Mouse (Mus musculus): ENCODE measurements around the gene Creld2. TPM values are rescaled to one million over a fixed set of nuclear protein-coding genes. Genes with fewer than 3 reads are reported as not detected.

Gene Creld2
- polyA plus RNA-seq, 1 experiment from 2014 or later: 97.9 TPM

DNA sequence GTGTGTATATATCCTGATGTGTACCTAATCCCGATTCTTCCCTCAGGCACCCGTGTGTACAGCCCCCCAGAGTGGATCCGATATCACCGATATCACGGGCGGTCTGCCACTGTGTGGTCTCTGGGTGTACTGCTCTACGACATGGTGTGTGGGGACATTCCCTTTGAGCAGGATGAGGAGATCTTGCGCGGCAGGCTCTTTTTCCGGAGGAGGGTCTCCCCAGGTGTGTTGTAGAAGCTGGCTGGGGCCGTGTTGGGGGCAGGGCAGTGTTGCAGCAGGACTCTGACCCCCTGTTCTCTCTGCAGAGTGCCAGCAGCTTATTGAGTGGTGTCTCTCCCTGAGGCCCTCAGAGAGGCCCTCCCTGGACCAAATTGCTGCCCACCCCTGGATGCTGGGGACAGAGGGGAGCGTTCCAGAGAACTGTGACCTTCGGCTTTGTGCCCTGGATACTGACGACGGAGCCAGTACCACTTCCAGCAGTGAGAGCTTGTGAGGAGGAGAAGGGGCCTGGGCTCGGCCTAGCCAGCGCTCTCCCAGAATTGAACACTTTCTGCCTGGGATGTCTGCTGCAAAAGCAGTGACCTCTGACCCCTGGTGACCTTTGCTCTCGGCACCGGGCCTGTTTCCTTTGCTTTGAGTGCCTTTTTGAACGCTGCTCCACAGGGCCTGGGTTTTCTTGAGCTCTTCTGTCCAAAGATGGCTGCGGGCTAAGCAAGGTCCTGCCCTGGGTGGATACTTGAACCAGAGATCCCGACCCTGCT lies 45.0 kb downstream of the Creld2 start:
- 25% methylated on average over 22 of the region's 22 CpGs for WGBS
- DNase-seq (no peak), ATAC-seq (ENCODE audit: insufficient read depth) (no peak)
- H3K9me3 ChIP-seq (ENCODE audit: low read depth, low read length): no peaks in the 10 kb centered on the region
- H3K27me3 ChIP-seq (ENCODE audit: insufficient read depth, low read length): no peaks in the 10 kb centered on the region
- H3K4me2 ChIP-seq: peak overlapping the region; percentile 92
- H3K4me3 ChIP-seq (ENCODE audit: low read depth, low read length): peak overlapping the region; percentile 87
- peak overlapping the region; percentile 97 for H3K27ac ChIP-seq (ENCODE audit: low read depth)
- H3K9ac ChIP-seq: peak overlapping the region; percentile 83
- peaks cover 32% of the 10 kb centered on the region for H3K36me3 ChIP-seq (ENCODE audit: insufficient read depth)
- peaks cover 35% of the 10 kb centered on the region for H3K4me1 ChIP-seq (ENCODE audit: insufficient read depth)
- peak; percentile 36 for TF ChIP-seq CTCF (IDR thresholded peaks at IDR 0.05; ENCODE audit: low read depth)

DNA sequence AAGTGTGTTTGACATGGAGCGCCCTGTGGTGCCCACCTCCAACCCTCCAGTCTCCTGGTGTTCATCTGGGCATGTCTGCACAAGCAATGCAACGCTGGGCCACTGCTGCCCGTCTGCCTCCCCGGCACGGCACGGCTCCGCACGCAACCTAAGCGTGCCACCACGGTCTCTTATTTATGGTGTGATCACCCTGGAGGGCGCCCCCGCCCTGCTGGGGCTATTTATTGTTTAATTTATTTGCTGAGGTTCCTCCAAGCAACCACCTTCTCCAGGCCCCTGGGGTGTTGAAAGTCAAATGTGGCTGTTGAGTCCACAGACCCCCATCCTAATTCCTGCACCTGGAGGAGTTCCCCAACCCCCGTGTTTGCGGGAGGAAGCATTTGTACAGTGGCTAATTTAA lies 45.6 kb downstream of the Creld2 start:
- 88% methylated on average over 14 of the region's 14 CpGs for WGBS
- peak overlapping the region; percentile 87 for H3K4me3 ChIP-seq (ENCODE audit: low read depth, low read length)
- H3K9ac ChIP-seq: 0 out of 2 replicates have a peak overlapping the region, but pooled peaks have one; percentile 83
- ATAC-seq (ENCODE audit: insufficient read depth): no peak
- peaks cover 32% of the 10 kb centered on the region for H3K36me3 ChIP-seq (ENCODE audit: insufficient read depth)
- no peaks in the 10 kb centered on the region for H3K9me3 ChIP-seq (ENCODE audit: low read depth, low read length)
- no peak overlapping the region for H3K27ac ChIP-seq (ENCODE audit: low read depth)
- DNase-seq: no peak
- H3K27me3 ChIP-seq (ENCODE audit: insufficient read depth, low read length): no peaks in the 10 kb centered on the region
- H3K4me2 ChIP-seq: peak overlapping the region; percentile 92
- peaks cover 35% of the 10 kb centered on the region for H3K4me1 ChIP-seq (ENCODE audit: insufficient read depth)
- no peak for TF ChIP-seq CTCF (IDR thresholded peaks at IDR 0.05; ENCODE audit: low read depth)

GRCm38 (mm10) chr15:88865888-88866695 lies 46.6 kb downstream of the Creld2 start:
- no peak overlapping the region for H3K9ac ChIP-seq
- H3K4me1 ChIP-seq (ENCODE audit: insufficient read depth): peaks cover 34% of the 10 kb centered on the region
- ATAC-seq (ENCODE audit: insufficient read depth): no peak
- WGBS: 61% methylated on average over 4 of the region's 4 CpGs
- H3K9me3 ChIP-seq (ENCODE audit: low read depth, low read length): no peaks in the 10 kb centered on the region
- peaks cover 32% of the 10 kb centered on the region for H3K36me3 ChIP-seq (ENCODE audit: insufficient read depth)
- H3K27me3 ChIP-seq (ENCODE audit: insufficient read depth, low read length): no peaks in the 10 kb centered on the region
- TF ChIP-seq CTCF (IDR thresholded peaks at IDR 0.05; ENCODE audit: low read depth): no peak
- H3K4me2 ChIP-seq: no peak overlapping the region
- no peak overlapping the region for H3K4me3 ChIP-seq (ENCODE audit: low read depth, low read length)
- no peak overlapping the region for H3K27ac ChIP-seq (ENCODE audit: low read depth)
- DNase-seq: no peak

DNA sequence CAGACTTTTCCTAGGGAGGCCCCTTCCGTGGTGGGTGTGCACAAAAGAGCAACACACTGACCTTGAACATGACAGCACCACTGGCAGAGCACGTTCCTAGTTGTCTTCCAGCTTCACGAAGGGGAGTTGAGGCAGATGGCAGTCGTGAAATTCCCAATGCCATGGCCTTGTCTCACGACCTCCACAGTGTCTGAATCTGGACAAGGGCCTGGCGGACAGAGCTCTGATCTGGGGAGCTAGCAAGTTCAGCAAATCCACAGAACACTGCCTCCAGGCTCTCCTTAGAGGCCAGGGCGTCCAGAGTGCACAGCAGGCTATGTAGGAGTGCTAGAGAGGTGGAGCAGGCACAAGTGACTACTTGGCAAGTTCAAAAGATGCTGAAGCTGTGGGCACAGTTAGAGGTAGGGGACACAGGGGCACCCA lies 47.5 kb downstream of the Creld2 start:
- WGBS: 37% methylated on average over 7 of the region's 7 CpGs
- Histone ChIP-seq H3K4me2 (0 out of 2 replicates have a peak overlapping the region, but pooled peaks have one; percentile 13), H3K27ac (ENCODE audit: low read depth) (peak overlapping the region; percentile 77; the same call in 1 of the 2 replicates), H3K27me3 (ENCODE audit: insufficient read depth, low read length) (no peaks in the 10 kb centered on the region), H3K4me3 (ENCODE audit: low read depth, low read length) (no peak overlapping the region), H3K36me3 (ENCODE audit: insufficient read depth) (peaks cover 32% of the 10 kb centered on the region), H3K9ac (no peak overlapping the region), H3K4me1 (ENCODE audit: insufficient read depth) (peaks cover 28% of the 10 kb centered on the region), H3K9me3 (ENCODE audit: low read depth, low read length) (no peaks in the 10 kb centered on the region)
- ATAC-seq (ENCODE audit: insufficient read depth) (no peak), DNase-seq (no peak)
- TF ChIP-seq CTCF (IDR thresholded peaks at IDR 0.05; ENCODE audit: low read depth): no peak

GRCm38 (mm10) chr15:88867368-88868023 lies 48.0 kb downstream of the Creld2 start:
- 15% methylated on average over 5 of the region's 5 CpGs for WGBS

GRCm38 (mm10) chr15:88868024-88868742 lies 48.7 kb downstream of the Creld2 start:
- ATAC-seq (ENCODE audit: insufficient read depth): no peak
- WGBS: 84% methylated on average over 6 of the region's 6 CpGs
- Histone ChIP-seq H3K4me1 (ENCODE audit: insufficient read depth) (peaks cover 28% of the 10 kb centered on the region), H3K9ac (no peak overlapping the region), H3K27me3 (ENCODE audit: insufficient read depth, low read length) (no peaks in the 10 kb centered on the region), H3K4me3 (ENCODE audit: low read depth, low read length) (no peak overlapping the region), H3K27ac (ENCODE audit: low read depth) (peak overlapping the region; percentile 77), H3K9me3 (ENCODE audit: low read depth, low read length) (no peaks in the 10 kb centered on the region), H3K36me3 (ENCODE audit: insufficient read depth) (peaks cover 32% of the 10 kb centered on the region), H3K4me2 (0 out of 2 replicates have a peak overlapping the region, but pooled peaks have one; percentile 12)
- peak; percentile 33 for DNase-seq
- no peak for TF ChIP-seq CTCF (IDR thresholded peaks at IDR 0.05; ENCODE audit: low read depth)

More at GRCm38 (mm10) chr15:88867368-88868023, 48.0 kb downstream of the Creld2 start:
- Histone ChIP-seq H3K4me3 (ENCODE audit: low read depth, low read length) (no peak overlapping the region), H3K36me3 (ENCODE audit: insufficient read depth) (peaks cover 32% of the 10 kb centered on the region), H3K27me3 (ENCODE audit: insufficient read depth, low read length) (no peaks in the 10 kb centered on the region), H3K9me3 (ENCODE audit: low read depth, low read length) (no peaks in the 10 kb centered on the region), H3K9ac (no peak overlapping the region), H3K4me2 (0 out of 2 replicates have a peak overlapping the region, but pooled peaks have one; percentile 13), H3K4me1 (ENCODE audit: insufficient read depth) (peaks cover 28% of the 10 kb centered on the region), H3K27ac (ENCODE audit: low read depth) (peak overlapping the region; percentile 77)
- ATAC-seq (ENCODE audit: insufficient read depth) (no peak), DNase-seq (peak; percentile 69)
- TF ChIP-seq CTCF (IDR thresholded peaks at IDR 0.05; ENCODE audit: low read depth): no peak
